Mouse (Mus musculus) brain, embryonic 14.5 days (tissue): Measurements from ENCODE around the gene Slc16a9.

Experiments used
- CTCF ChIP-seq: fragments of 200-500 bp; IDR thresholded peaks from 2 replicates; pipeline ENCODE4 v1.5.1; 2012; ENCODE audit warnings: inconsistent platforms, mild to moderate bottlenecking, moderate library complexity, borderline replicate concordance; ENCODE audit not compliant: insufficient read depth, insufficient read length; ENCODE audit errors: extremely low read depth
- POLR2A ChIP-seq: fragments of 200-500 bp; IDR thresholded peaks from 2 replicates; pipeline ENCODE4 v1.6.1; 2012; ENCODE audit warnings: mild to moderate bottlenecking, inconsistent platforms, borderline replicate concordance; ENCODE audit not compliant: poor library complexity, insufficient read depth, insufficient read length, severe bottlenecking; ENCODE audit errors: extremely low read depth

DNA sequence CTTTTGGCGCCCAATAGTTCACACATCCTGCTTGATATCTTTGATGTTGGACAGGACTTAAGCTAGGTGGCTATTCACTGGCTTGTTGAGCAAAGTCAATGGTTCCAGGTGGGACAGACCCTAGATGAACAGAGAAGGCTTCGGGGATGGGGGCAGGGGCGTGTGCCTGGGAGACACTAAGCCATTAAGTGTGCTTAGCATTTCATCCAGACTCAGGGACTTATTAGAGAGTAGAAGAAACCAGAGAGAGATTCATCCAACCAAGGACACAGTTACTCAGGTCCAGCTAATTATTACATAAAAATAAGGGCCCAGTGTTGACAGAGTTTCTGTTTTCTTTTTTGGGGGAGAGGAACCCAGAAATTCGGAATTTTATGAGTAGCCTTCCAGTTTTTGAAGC is 5.5 kb downstream of the Slc16a9 start:
- TF ChIP-seq POLR2A (no peak), CTCF (no peak)
